Mouse (Mus musculus) lung, embryonic 15.5 days (tissue): ENCODE data around the gene Mok. TPM values are rescaled to one million over a fixed set of nuclear protein-coding genes. Genes with fewer than 3 reads are reported as not detected.
"Not testable (repeated sequence)": the region's sequence is repeated elsewhere in the genome, so short reads cannot be mapped to it uniquely, and the experiment has no call there.

Source experiments
- ATAC-seq: fragments of 200-750 bp; cut with Nextera tagmentation; 2 replicates; pipeline ENCODE4 v1.8.0; 2017; ENCODE audit warnings: moderate number of reproducible peaks, borderline replicate concordance; ENCODE audit not compliant: low FRiP score, low TSS enrichment; ENCODE audit errors: extremely low read depth
- H3K27ac ChIP-seq: fragments of 300-500 bp; sonication (generic); 2 replicates; pipeline ENCODE4 v1.5.1; 2015; ENCODE audit warnings: moderate library complexity, mild to moderate bottlenecking, inconsistent platforms
- H3K27me3 ChIP-seq: fragments of 300-500 bp; sonication (generic); 2 replicates; pipeline ENCODE4 v1.6.1; 2015; ENCODE audit warnings: inconsistent platforms
- H3K36me3 ChIP-seq: fragments of 300-500 bp; sonication (generic); 2 replicates; pipeline ENCODE4 v1.6.1; 2015; ENCODE audit warnings: inconsistent platforms
- H3K4me1 ChIP-seq: fragments of 300-500 bp; sonication (generic); 2 replicates; pipeline ENCODE4 v1.6.1; 2015; ENCODE audit warnings: inconsistent platforms
- H3K4me2 ChIP-seq: fragments of 300-500 bp; sonication (generic); 2 replicates; pipeline ENCODE4 v1.6.1; 2015; ENCODE audit warnings: inconsistent platforms, mild to moderate bottlenecking, moderate library complexity
- H3K4me3 ChIP-seq: fragments of 300-500 bp; sonication (generic); 2 replicates; pipeline ENCODE4 v1.5.1; 2015; ENCODE audit warnings: mild to moderate bottlenecking, inconsistent platforms
- H3K9ac ChIP-seq: fragments of 300-500 bp; sonication (generic); 2 replicates; pipeline ENCODE4 v1.6.1; 2015; ENCODE audit warnings: inconsistent platforms
- H3K9me3 ChIP-seq: fragments of 300-500 bp; sonication (generic); 2 replicates; pipeline ENCODE4 v1.6.1; 2016; ENCODE audit warnings: inconsistent platforms
- WGBS: fragments of 180-500 bp; shearing (Covaris S2); methylation state at CpG from one replicate; pipeline ENCODE4 v1.1.7; 2015; 5-methylcytosine and 5-hydroxymethylcytosine counted together
- polyA plus RNA-seq: library from polyadenylated mRNA; unstranded; fragments of >200 nt; fragmentation: Nextera tagmentation; extraction: Ambion mirVana; gene quantifications from 2 replicates; pipeline ENCODE4 v1.2.1, GENCODE M21; 2015

Gene Mok
- polyA plus RNA-seq, 1 experiment from 2014 or later: 7.4 TPM

GRCm38 (mm10) chr12:110864008-110864407 is 23.3 kb upstream of the Mok start:
- peaks cover 24% of the 10 kb centered on the region for H3K36me3 ChIP-seq
- H3K27ac ChIP-seq: no peak overlapping the region
- H3K9ac ChIP-seq: no peak overlapping the region
- no peak overlapping the region for H3K4me3 ChIP-seq
- WGBS: 88% methylated on average over 6 of the region's 6 CpGs
- H3K27me3 ChIP-seq: no peaks in the 10 kb centered on the region
- H3K4me2 ChIP-seq: no peak overlapping the region
- no peak for ATAC-seq
- no peaks in the 10 kb centered on the region for H3K9me3 ChIP-seq
- H3K4me1 ChIP-seq: no peaks in the 10 kb centered on the region

GRCm38 (mm10) chr12:110861256-110861655 is 20.5 kb upstream of the Mok start:
- Histone ChIP-seq H3K4me2 (no peak overlapping the region), H3K27me3 (no peaks in the 10 kb centered on the region), H3K36me3 (peaks cover 14% of the 10 kb centered on the region), H3K9ac (no peak overlapping the region), H3K4me3 (no peak overlapping the region), H3K27ac (no peak overlapping the region), H3K9me3 (no peaks in the 10 kb centered on the region), H3K4me1 (0 out of 2 replicates have a peak, but pooled peaks cover 9% of the 10 kb centered on the region)
- WGBS: 48% methylated on average over 7 of the region's 7 CpGs
- ATAC-seq: no peak

- Histone ChIP-seq H3K27me3 (no peaks in the 10 kb centered on the region), H3K36me3 (peaks cover 20% of the 10 kb centered on the region), H3K9ac (no peak overlapping the region), H3K4me2 (no peak overlapping the region), H3K27ac (no peak overlapping the region), H3K4me3 (no peak overlapping the region), H3K4me1 (0 out of 2 replicates have a peak, but pooled peaks cover 9% of the 10 kb centered on the region), H3K9me3 (no peaks in the 10 kb centered on the region)
- ATAC-seq: no peak
Observed at GRCm38 (mm10) chr12:110860293-110860692, 19.6 kb upstream of the Mok start.

GRCm38 (mm10) chr12:110858681-110859080 is 17.9 kb upstream of the Mok start:
- not testable (repeated sequence) for ATAC-seq, H3K9me3 ChIP-seq, H3K27me3 ChIP-seq, H3K4me2 ChIP-seq, H3K4me1 ChIP-seq, H3K4me3 ChIP-seq, H3K9ac ChIP-seq, H3K27ac ChIP-seq
- peaks cover 19% of the 10 kb centered on the region for H3K36me3 ChIP-seq
- 92% methylated on average over 15 of the region's 15 CpGs for WGBS

GRCm38 (mm10) chr12:110857196-110857595 is 16.5 kb upstream of the Mok start:
- no peak for ATAC-seq
- Histone ChIP-seq H3K27me3 (no peaks in the 10 kb centered on the region), H3K9ac (no peak overlapping the region), H3K27ac (no peak overlapping the region), H3K36me3 (peaks cover 17% of the 10 kb centered on the region), H3K4me2 (no peak overlapping the region), H3K9me3 (no peaks in the 10 kb centered on the region), H3K4me3 (no peak overlapping the region), H3K4me1 (0 out of 2 replicates have a peak, but pooled peaks cover 9% of the 10 kb centered on the region)
- 60% methylated on average over 7 of the region's 7 CpGs for WGBS

- Histone ChIP-seq H3K9me3 (no peaks in the 10 kb centered on the region), H3K36me3 (peaks cover 14% of the 10 kb centered on the region; the same call in 1 of the 2 replicates), H3K27ac (no peak overlapping the region), H3K9ac (no peak overlapping the region), H3K4me1 (peaks cover 21% of the 10 kb centered on the region), H3K4me3 (no peak overlapping the region), H3K4me2 (no peak overlapping the region), H3K27me3 (no peaks in the 10 kb centered on the region)
- no peak for ATAC-seq
- 81% methylated on average over 32 of the region's 32 CpGs for WGBS
Observed at GRCm38 (mm10) chr12:110854786-110855737, 14.3 kb upstream of the Mok start.

GRCm38 (mm10) chr12:110851923-110852322 is 11.2 kb upstream of the Mok start:
- 74% methylated on average over 1 of the region's 1 CpGs for WGBS
- Histone ChIP-seq H3K27ac (no peak overlapping the region), H3K9ac (no peak overlapping the region), H3K27me3 (no peaks in the 10 kb centered on the region), H3K4me2 (no peak overlapping the region), H3K4me1 (peaks cover 15% of the 10 kb centered on the region), H3K4me3 (no peak overlapping the region), H3K36me3 (peaks cover 11% of the 10 kb centered on the region; the same call in 1 of the 2 replicates), H3K9me3 (no peaks in the 10 kb centered on the region)
- ATAC-seq: no peak

- peaks cover 12% of the 10 kb centered on the region for H3K4me1 ChIP-seq
- peak overlapping the region; percentile 77 for H3K4me2 ChIP-seq
- no peaks in the 10 kb centered on the region for H3K9me3 ChIP-seq
- H3K27me3 ChIP-seq: no peaks in the 10 kb centered on the region
- H3K9ac ChIP-seq: no peak overlapping the region; the same call in 1 of the 2 replicates
- ATAC-seq: no peak
- no peak overlapping the region for H3K27ac ChIP-seq
- peaks cover 11% of the 10 kb centered on the region; the same call in 1 of the 2 replicates for H3K36me3 ChIP-seq
- WGBS: 70% methylated on average over 12 of the region's 12 CpGs
- H3K4me3 ChIP-seq: peak overlapping the region; percentile 89
Observed at GRCm38 (mm10) chr12:110851414-110851813, 10.7 kb upstream of the Mok start.

GRCm38 (mm10) chr12:110850929-110851256 is 10.2 kb upstream of the Mok start:
- H3K4me2 ChIP-seq: peak overlapping the region; percentile 77
- H3K4me1 ChIP-seq: peaks cover 17% of the 10 kb centered on the region
- H3K9ac ChIP-seq: peak overlapping the region; percentile 77
- ATAC-seq: no peak
- no peaks in the 10 kb centered on the region for H3K9me3 ChIP-seq
- 8% methylated on average over 9 of the region's 9 CpGs for WGBS
- H3K4me3 ChIP-seq: peak overlapping the region; percentile 89
- peaks cover 6% of the 10 kb centered on the region; the same call in 1 of the 2 replicates for H3K36me3 ChIP-seq
- peak overlapping the region; percentile 75 for H3K27ac ChIP-seq
- H3K27me3 ChIP-seq: no peaks in the 10 kb centered on the region

GRCm38 (mm10) chr12:110850010-110850928 is 9.5 kb upstream of the Mok start, which contains the start of gene Zfp839:
Gene Zfp839 (plus strand): TSS chr12:110850253.
- H3K27ac ChIP-seq: peak within 1 kb of the TSS; percentile 75
- peaks cover 22% of the 10 kb centered on the region for H3K4me1 ChIP-seq
- H3K36me3 ChIP-seq: 0 out of 2 replicates have a peak, but pooled peaks cover 3% of the 10 kb centered on the region
- no peaks in the 10 kb centered on the region for H3K27me3 ChIP-seq
- WGBS: under 1% methylated on average over 89 of the region's 89 CpGs
- H3K4me2 ChIP-seq: peak within 1 kb of the TSS; percentile 77
- ATAC-seq: peak; percentile 76
- peak within 1 kb of the TSS; percentile 77 for H3K9ac ChIP-seq
- peak within 1 kb of the TSS; percentile 89 for H3K4me3 ChIP-seq
- H3K9me3 ChIP-seq: no peaks in the 10 kb centered on the region

GRCm38 (mm10) chr12:110846191-110846765 is 5.5 kb upstream of the Mok start:
- H3K27me3 ChIP-seq: no peaks in the 10 kb centered on the region
- WGBS: 65% methylated on average over 6 of the region's 6 CpGs
- H3K4me3 ChIP-seq: peak overlapping the region; percentile 62
- peaks cover 28% of the 10 kb centered on the region for H3K4me1 ChIP-seq
- no peaks in the 10 kb centered on the region for H3K36me3 ChIP-seq
- H3K27ac ChIP-seq: no peak overlapping the region
- no peak for ATAC-seq
- peak overlapping the region; percentile 54; the same call in 1 of the 2 replicates for H3K9ac ChIP-seq
- H3K4me2 ChIP-seq: peak overlapping the region; percentile 84
- H3K9me3 ChIP-seq: no peaks in the 10 kb centered on the region
